Mouse (Mus musculus) heart, adult 8-10 months (tissue): Measurements from ENCODE around the gene Dcaf12l2. TPM values are rescaled to one million over a fixed set of nuclear protein-coding genes. Genes with fewer than 3 reads are reported as not detected.

ENCODE experiments used
- DNase-seq: peaks from one replicate; pipeline ENCODE4 v3.0.0; 2022; ENCODE audit warnings: low spot score
- total RNA-seq, 4 experiments: library from RNA; stranded (reverse); gene quantifications; 2 replicates each; pipeline ENCODE4 v1.2.4; 2022

Dcaf12l2 gene
- not detected for total RNA-seq

- DNase-seq: no peak
These were observed at the start of gene Dcaf12l2 for GRCm38 (mm10) chrX:44367646-44368521. Gene Dcaf12l2 (minus strand): TSS chrX:44368342.

GRCm38 (mm10) chrX:44367280-44367645, 879 bp downstream of the Dcaf12l2 start:
- no peak for DNase-seq
